Mouse (Mus musculus) MEL (cell line): ENCODE results near the gene 4930402F06Rik. TPM values are rescaled to one million over a fixed set of nuclear protein-coding genes. Genes with fewer than 3 reads are reported as not detected.

Source experiments
- DNase-seq: peaks from one replicate; pipeline ENCODE4 v3.0.0; 2011; ENCODE audit warnings: low read depth, low spot score
- H3K27ac ChIP-seq: 2 replicates; pipeline ENCODE4 v1.5.1; 2012; ENCODE audit warnings: low read depth, mild to moderate bottlenecking, control low read depth, low read length, moderate library complexity; ENCODE audit not compliant: control insufficient read depth
- H3K27me3 ChIP-seq, 2 experiments: fragments of 150-350 bp in 1 of 2; sonication (generic) in 1 of 2; 2 replicates each; pipeline ENCODE4 v1.6.1; 2012; ENCODE audit warnings: low read length in 2 of 2, mild to moderate bottlenecking in 2 of 2, improper control_type of control experiment in 1 of 2, moderate library complexity in 1 of 2; ENCODE audit not compliant: insufficient read depth in 2 of 2, control insufficient read depth in 1 of 2
- H3K36me3 ChIP-seq, 2 experiments: 2 replicates each; pipeline ENCODE4 v1.6.1; 2012 to 2014; ENCODE audit warnings: low read length in 2 of 2, improper control_type of control experiment in 1 of 2, inconsistent platforms in 1 of 2, mild to moderate bottlenecking in 1 of 2; ENCODE audit not compliant: insufficient read depth in 2 of 2, control insufficient read depth in 1 of 2
- H3K4me1 ChIP-seq, 2 experiments: fragments of 150-350 bp in 1 of 2; sonication (generic) in 1 of 2; 2 replicates each; pipeline ENCODE4 v1.6.1; 2012; ENCODE audit warnings: low read length in 2 of 2, improper control_type of control experiment in 1 of 2, mild to moderate bottlenecking in 1 of 2; ENCODE audit not compliant: insufficient read depth in 2 of 2, control insufficient read depth in 1 of 2
- H3K4me3 ChIP-seq, 2 experiments: fragments of 150-350 bp in 1 of 2; sonication (generic) in 1 of 2; 2 replicates each; pipeline ENCODE4 v1.5.1; 2012; ENCODE audit warnings: low read depth in 2 of 2, low read length in 2 of 2, mild to moderate bottlenecking in 2 of 2, moderate library complexity in 2 of 2, control low read depth in 1 of 2, improper control_type of control experiment in 1 of 2; ENCODE audit not compliant: control insufficient read depth in 1 of 2, insufficient read depth in 1 of 2
- H3K79me2 ChIP-seq: 2 replicates; pipeline ENCODE4 v1.6.1; 2012; ENCODE audit warnings: mild to moderate bottlenecking, low read length, moderate library complexity; ENCODE audit not compliant: control insufficient read depth, poor library complexity, insufficient read depth
- H3K9ac ChIP-seq: 2 replicates; pipeline ENCODE4 v1.6.1; 2012; ENCODE audit warnings: low read depth, mild to moderate bottlenecking, control low read depth, low read length, moderate library complexity; ENCODE audit not compliant: control insufficient read depth, poor library complexity, severe bottlenecking
- H3K9me3 ChIP-seq: fragments of 150-350 bp; sonication (generic); replicated peaks from 2 replicates; pipeline ENCODE4 v1.6.1; 2012; ENCODE audit warnings: mild to moderate bottlenecking, low read length, improper control_type of control experiment, moderate library complexity; ENCODE audit not compliant: insufficient read depth
- BHLHE40 ChIP-seq: IDR thresholded peaks from 2 replicates; pipeline ENCODE4 v1.6.1; 2012; ENCODE audit warnings: low read depth, mild to moderate bottlenecking, inconsistent platforms, low read length, improper control_type of control experiment, borderline replicate concordance
- CHD1 ChIP-seq: IDR thresholded peaks from 2 replicates; pipeline ENCODE4 v1.6.1; 2012; ENCODE audit warnings: low read depth, mild to moderate bottlenecking, inconsistent platforms, low read length, improper control_type of control experiment
- CHD2 ChIP-seq: IDR thresholded peaks from 2 replicates; pipeline ENCODE4 v1.6.1; 2011; ENCODE audit warnings: low read length, improper control_type of control experiment
- ELF1 ChIP-seq: IDR thresholded peaks from 2 replicates; pipeline ENCODE4 v1.6.1; 2014; ENCODE audit warnings: low read depth, mild to moderate bottlenecking, inconsistent platforms, low read length, improper control_type of control experiment, moderate library complexity
- EP300 ChIP-seq, 2 experiments: IDR thresholded peaks; 2 replicates each; pipeline ENCODE4 v1.6.1; 2011; ENCODE audit warnings: improper control_type of control experiment in 2 of 2, low read length in 2 of 2, low read depth in 1 of 2, mild to moderate bottlenecking in 1 of 2
- ETS1 ChIP-seq: IDR thresholded peaks from 2 replicates; pipeline ENCODE4 v1.6.1; 2012; ENCODE audit warnings: low read depth, mild to moderate bottlenecking, inconsistent platforms, low read length, improper control_type of control experiment, moderate library complexity
- GABPA ChIP-seq: IDR thresholded peaks from 2 replicates; pipeline ENCODE4 v1.6.1; 2012; ENCODE audit warnings: low read depth, mild to moderate bottlenecking, inconsistent platforms, low read length, improper control_type of control experiment, moderate library complexity
- JUND ChIP-seq: IDR thresholded peaks from 2 replicates; pipeline ENCODE4 v1.6.1; 2011; ENCODE audit warnings: low read depth, mild to moderate bottlenecking, improper control_type of control experiment, low read length
- MYB ChIP-seq: IDR thresholded peaks from 2 replicates; pipeline ENCODE4 v1.6.1; 2011; ENCODE audit warnings: mild to moderate bottlenecking, low read depth, low read length, improper control_type of control experiment
- POLR2A ChIP-seq, 2 experiments: IDR thresholded peaks; 2 replicates each; pipeline ENCODE4 v1.6.1; 2011 to 2012; ENCODE audit warnings: low read length in 2 of 2, mild to moderate bottlenecking in 2 of 2, control low read depth in 1 of 2, improper control_type of control experiment in 1 of 2, low read depth in 1 of 2, moderate library complexity in 1 of 2; ENCODE audit not compliant: control insufficient read depth in 1 of 2, insufficient read depth in 1 of 2, poor library complexity in 1 of 2
- POLR2AphosphoS5 ChIP-seq: IDR thresholded peaks from 2 replicates; pipeline ENCODE4 v1.6.1; 2012; ENCODE audit warnings: low read depth, borderline replicate concordance, mild to moderate bottlenecking, inconsistent platforms, low read length, moderate library complexity, mixed read lengths
- RAD21 ChIP-seq: IDR thresholded peaks from 2 replicates; pipeline ENCODE4 v1.6.1; 2011; ENCODE audit warnings: mild to moderate bottlenecking, low read depth, low read length, improper control_type of control experiment
- TAL1 ChIP-seq: IDR thresholded peaks from 2 replicates; pipeline ENCODE4 v1.6.1; 2012; ENCODE audit warnings: mild to moderate bottlenecking, inconsistent platforms, low read length, moderate library complexity, mixed read lengths
- TBP ChIP-seq: IDR thresholded peaks from 2 replicates; pipeline ENCODE4 v1.8.0; 2011; ENCODE audit warnings: low read depth, low read length, improper control_type of control experiment
- TCF12 ChIP-seq: IDR thresholded peaks from 2 replicates; pipeline ENCODE4 v1.6.1; 2014; ENCODE audit warnings: low read depth, mild to moderate bottlenecking, inconsistent platforms, low read length, improper control_type of control experiment, moderate library complexity
- UBTF ChIP-seq: IDR thresholded peaks from 2 replicates; pipeline ENCODE4 v1.6.1; 2012; ENCODE audit warnings: low read depth, mild to moderate bottlenecking, inconsistent platforms, low read length, improper control_type of control experiment, moderate library complexity, borderline replicate concordance; ENCODE audit not compliant: insufficient read depth
- USF2 ChIP-seq, 2 experiments: IDR thresholded peaks; 2 replicates each; pipeline ENCODE4 v1.6.1; 2011 to 2012; ENCODE audit warnings: improper control_type of control experiment in 2 of 2, low read length in 2 of 2, borderline replicate concordance in 1 of 2, inconsistent platforms in 1 of 2, low read depth in 1 of 2, mild to moderate bottlenecking in 1 of 2; ENCODE audit not compliant: insufficient read depth in 1 of 2
- ZKSCAN1 ChIP-seq: IDR thresholded peaks from 2 replicates; pipeline ENCODE4 v1.6.1; 2012; ENCODE audit warnings: low read depth, mild to moderate bottlenecking, inconsistent platforms, low read length, improper control_type of control experiment, moderate library complexity
- ZMIZ1 ChIP-seq: IDR thresholded peaks from 2 replicates; pipeline ENCODE4 v1.6.1; 2012; ENCODE audit warnings: low read depth, mild to moderate bottlenecking, inconsistent platforms, low read length, improper control_type of control experiment, moderate library complexity
- ZNF384 ChIP-seq: IDR thresholded peaks from 2 replicates; pipeline ENCODE4 v1.6.1; 2012; ENCODE audit warnings: low read depth, mild to moderate bottlenecking, inconsistent platforms, low read length, improper control_type of control experiment
- polyA plus RNA-seq, 2 experiments: library from polyadenylated mRNA; stranded (reverse) in 1 of 2; unstranded in 1 of 2; fragments of >175 nt in 1 of 2; fragments of >200 nt in 1 of 2; gene quantifications; 2 replicates each; pipeline versions ENCODE4 v1.2.1 to v1.2.4; 2012; ENCODE audit warnings: low replicate concordance in 2 of 2, low read depth in 1 of 2; ENCODE audit not compliant: insufficient read length in 2 of 2, insufficient read depth in 1 of 2, missing spikeins in 1 of 2
- total RNA-seq: library from RNA; depleted of rRNA; stranded (reverse); fragments of 300-350 nt; gene quantifications from 2 replicates; pipeline ENCODE4 v1.2.3, GENCODE M21; 2012

Gene 4930402F06Rik
- total and polyA plus RNA-seq, 3 experiments, result not detected

DNA sequence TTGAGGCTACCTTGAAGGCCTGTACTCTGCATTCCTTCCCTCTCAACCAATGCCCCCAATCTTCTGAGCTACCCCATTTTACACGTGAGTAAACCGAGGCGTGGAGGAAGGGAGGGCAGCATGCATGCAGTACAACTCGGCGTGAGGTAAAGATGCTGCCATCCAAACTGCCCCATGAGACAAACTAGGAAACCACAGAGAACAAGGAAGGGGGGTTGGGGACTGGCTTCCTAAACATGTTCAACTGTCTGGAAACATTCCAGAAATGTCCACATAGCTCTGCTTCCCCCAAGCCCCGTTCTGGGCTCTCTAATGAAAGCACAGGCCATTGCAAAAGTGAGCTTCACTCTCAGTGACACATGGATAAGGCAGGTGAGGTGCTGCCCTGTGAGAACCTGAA, 44.4 kb upstream of the 4930402F06Rik start:
- H3K4me3 ChIP-seq, result no peak overlapping the region
- H3K27ac ChIP-seq, result no peak overlapping the region
- no peaks in the 10 kb centered on the region for H3K9me3 ChIP-seq
- peaks cover 0 to 8% of the 10 kb centered on the region in 2 experiments; a peak in 2 of 4 replicates for H3K36me3 ChIP-seq
- H3K9ac ChIP-seq, result no peak overlapping the region
- H3K27me3 ChIP-seq, result no peaks in the 10 kb centered on the region
- H3K4me1 ChIP-seq, result peaks cover 2 to 8% of the 10 kb centered on the region in 2 experiments; a peak in 3 of 4 replicates
- DNase-seq, result no peak
- peaks cover 1% of the 10 kb centered on the region; the same call in 1 of the 2 replicates for H3K79me2 ChIP-seq
- TF ChIP-seq GABPA, result no peak
- no peak for TF ChIP-seq ZMIZ1
- TF ChIP-seq ZNF384, result no peak

DNA sequence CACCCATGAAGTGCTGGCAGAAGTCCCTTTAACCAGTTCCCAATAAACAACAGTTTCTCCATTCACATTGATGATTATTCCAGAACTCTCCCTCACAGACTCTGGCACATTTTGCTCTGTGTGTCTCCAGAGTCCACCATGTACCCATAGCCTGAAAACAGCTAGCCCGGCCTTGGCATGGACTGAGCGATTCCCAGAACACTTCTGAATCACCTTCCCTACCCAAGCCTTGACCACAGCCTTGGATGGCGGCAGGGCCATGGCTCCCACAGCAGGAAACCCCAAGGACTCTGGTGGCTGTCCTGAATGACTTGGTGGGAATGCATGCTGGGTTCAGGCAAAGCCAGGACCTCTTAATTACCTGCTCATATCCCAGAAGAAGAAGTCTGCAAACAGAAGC, 43.5 kb upstream of the 4930402F06Rik start:
- H3K9ac ChIP-seq, result no peak overlapping the region
- H3K27me3 ChIP-seq, result no peaks in the 10 kb centered on the region
- H3K27ac ChIP-seq, result no peak overlapping the region
- H3K9me3 ChIP-seq, result no peaks in the 10 kb centered on the region
- peaks cover 1% of the 10 kb centered on the region; the same call in 1 of the 2 replicates for H3K79me2 ChIP-seq
- peaks cover 2 to 8% of the 10 kb centered on the region in 2 experiments; a peak in 3 of 4 replicates for H3K4me1 ChIP-seq
- TF ChIP-seq TAL1 (no peak), GABPA (no peak), EP300 (IDR thresholded peaks at IDR 0.05; ENCODE audit: low read depth in 1 of 2, low read length in 2 of 2) (no peak), CHD1 (no peak), ZMIZ1 (no peak), UBTF (no peak), ETS1 (no peak), ELF1 (no peak), CHD2 (no peak)
- TF ChIP-seq, all 39 proteins: peak for 0
- Histone ChIP-seq H3K36me3 (peaks cover 0 to 8% of the 10 kb centered on the region in 2 experiments; a peak in 2 of 4 replicates), H3K4me3 (no peak overlapping the region)
- DNase-seq, result no peak

DNA sequence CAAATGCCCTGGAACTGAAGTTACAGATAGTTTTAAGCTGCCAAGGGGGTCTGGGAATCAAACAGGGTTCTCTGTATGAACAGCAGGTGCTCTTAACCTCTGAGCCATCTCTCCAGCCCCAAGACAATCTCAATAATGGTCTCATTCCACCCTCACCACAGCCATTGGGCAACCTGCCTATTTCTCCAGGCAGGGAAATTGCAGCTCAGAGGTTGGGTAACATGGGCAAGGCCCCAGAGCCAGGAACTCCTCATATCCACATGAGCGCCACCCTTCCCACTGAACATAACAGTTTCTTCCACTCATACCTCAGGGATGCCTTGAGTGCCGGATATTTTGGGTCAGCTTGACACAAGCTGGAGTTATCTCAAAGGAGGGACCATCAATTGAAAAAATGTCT, 40.8 kb upstream of the 4930402F06Rik start:
- Histone ChIP-seq H3K79me2 (no peaks in the 10 kb centered on the region), H3K36me3 (no peaks in the 10 kb centered on the region), H3K9ac (no peak overlapping the region), H3K9me3 (no peaks in the 10 kb centered on the region), H3K4me1 (no peaks in the 10 kb centered on the region), H3K4me3 (no peak overlapping the region), H3K27ac (no peak overlapping the region), H3K27me3 (no peaks in the 10 kb centered on the region)
- DNase-seq, result no peak
- TF ChIP-seq RAD21 (no peak), JUND (no peak), TBP (no peak), ETS1 (no peak), ZKSCAN1 (no peak), POLR2AphosphoS5 (no peak), USF2 (IDR thresholded peaks at IDR 0.05; ENCODE audit: borderline replicate concordance in 1 of 2, insufficient read depth in 1 of 2, low read depth in 1 of 2, low read length in 2 of 2) (no peak), TCF12 (no peak), BHLHE40 (no peak), MYB (no peak), EP300 (IDR thresholded peaks at IDR 0.05; ENCODE audit: low read depth in 1 of 2, low read length in 2 of 2) (no peak), POLR2A (IDR thresholded peaks at IDR 0.05; ENCODE audit: control insufficient read depth in 1 of 2, insufficient read depth in 1 of 2, low read depth in 1 of 2, low read length in 2 of 2, poor library complexity in 1 of 2) (no peak)
